9 mouse cellular contexts compared by ENCODE assay signal in genomic region chr6:29318879-29319278, GRCm38 (mm10). TPM values are rescaled to one million over a fixed set of nuclear protein-coding genes. Genes with fewer than 3 reads are reported as not detected.
DNase-seq lines count a peak whose midpoint lies in the region; ATAC-seq and TF ChIP-seq lines count a peak whose summit lies in the region.
"Had no signal": no experiment of that assay in that cellular context is flagged by ENCODE, and none has a peak within 500 bp of the region (broad histone marks: within the 10 kb centered on the region; RNA-seq: fewer than 3 reads in every experiment).

Gene Fam71f1, plus strand, starts transcription at chr6:29319140.

- ATAC-seq in Patski = peak; percentile 61
- peak; percentile 81 for ATAC-seq in heart, embryonic 12.5 days (ENCODE audit: insufficient number of reproducible peaks, low FRiP score)
- ATAC-seq in liver, postnatal 0 days = peak; percentile 49
- no peak for ATAC-seq in activated CD4-positive, CD25-positive, alpha-beta regulatory T cell, adult 4 months

- no peaks in the 10 kb centered on the region for H3K27me3 ChIP-seq in Patski
- H3K27me3 ChIP-seq in heart, embryonic 12.5 days (replicated peaks) = no peaks in the 10 kb centered on the region
- H3K27me3 ChIP-seq in liver, postnatal 0 days (ENCODE audit: insufficient read depth, low read length) = no peaks in the 10 kb centered on the region

- no peaks in the 10 kb centered on the region for H3K9me3 ChIP-seq in heart, embryonic 12.5 days (replicated peaks)
- no peaks in the 10 kb centered on the region for H3K9me3 ChIP-seq in liver, postnatal 0 days (ENCODE audit: low read length)

- no peaks in the 10 kb centered on the region for H3K36me3 ChIP-seq in heart, embryonic 12.5 days
- H3K36me3 ChIP-seq in liver, postnatal 0 days (replicated peaks; ENCODE audit: insufficient read depth, low read length) = no peaks in the 10 kb centered on the region

- peaks cover 10% of the 10 kb centered on the region for H3K4me1 ChIP-seq in heart, embryonic 12.5 days (replicated peaks)
- no peaks in the 10 kb centered on the region for H3K4me1 ChIP-seq in liver, postnatal 0 days (ENCODE audit: insufficient read depth)

- CTCF ChIA-PET in Patski (lab: Charles Lee) = no interaction called here

- POLR2A ChIA-PET in Patski (lab: Charles Lee) = no interaction called here

- peak; percentile 21 for DNase-seq in gastrocnemius, postnatal 10 days
- no peak for DNase-seq in gastrocnemius, adult 8-10 months (ENCODE audit: low spot score in 2 of 2)
- DNase-seq in Patski (ENCODE audit: low read depth, low spot score) = peak; percentile 75
- peak; percentile 26 for DNase-seq in liver, postnatal 0 days
- DNase-seq in cerebellum, adult 9-10 months = no peak
- DNase-seq in thymus, postnatal 0 days (ENCODE audit: low spot score) = no peak

- no peak within 1 kb of the TSS for H3K4me3 ChIP-seq in heart, embryonic 12.5 days
- no peak within 1 kb of the TSS for H3K4me3 ChIP-seq in liver, postnatal 0 days (ENCODE audit: low read depth, low read length)

- in situ Hi-C loops in Patski (cut with MboI; ENCODE audit: low pct_unique_long_range_greater_than_20kb) = no loop called here

- 26% methylated on average over 5 of the region's 5 CpGs for WGBS in heart, embryonic 12.5 days
- WGBS in liver, postnatal 0 days (ENCODE audit: insufficient replicate concordance) = 54% methylated on average over 5 of the region's 5 CpGs

- no peak for TF ChIP-seq EP300 in liver, postnatal 0 days (IDR thresholded peaks at IDR 0.05; ENCODE audit: low read depth)

- H3K9ac ChIP-seq in heart, embryonic 12.5 days = no peak within 1 kb of the TSS
- no peak within 1 kb of the TSS for H3K9ac ChIP-seq in liver, postnatal 0 days (replicated peaks)

- H3K4me2 ChIP-seq in heart, embryonic 12.5 days = no peak within 1 kb of the TSS
- no peak within 1 kb of the TSS for H3K4me2 ChIP-seq in liver, postnatal 0 days (ENCODE audit: low read depth, low read length)

- H3K27ac ChIP-seq in heart, embryonic 12.5 days (ENCODE audit: poor library complexity, severe bottlenecking) = peak within 1 kb of the TSS; percentile 33; the same call in 1 of the 2 replicates
- H3K27ac ChIP-seq in liver, postnatal 0 days (ENCODE audit: low read depth) = no peak within 1 kb of the TSS

- TF ChIP-seq CTCF in Patski (IDR thresholded peaks at IDR 0.05) = no peak
- TF ChIP-seq CTCF in liver, postnatal 0 days (IDR thresholded peaks at IDR 0.05; ENCODE audit: low read depth) = no peak

RNA-seq across cellular contexts. Expression of gene Fam71f1, which starts in this region (rescaled TPM):
- total RNA-seq in gastrocnemius, postnatal 10 days (2021) = not detected
- not detected for total RNA-seq in gastrocnemius, adult 8-10 months (2022)
- polyA plus RNA-seq in Patski (2021) = 0.18 TPM
- 0.18 TPM in 2 replicates for polyA plus RNA-seq in heart, embryonic 12.5 days (2016; fragmentation: Nextera tagmentation; extraction: Ambion mirVana)
- polyA plus RNA-seq in liver, postnatal 0 days (2015; fragmentation: Nextera tagmentation; extraction: Ambion mirVana) = not detected in 2 replicates
- not detected for polyA plus RNA-seq in activated CD4-positive, CD25-positive, alpha-beta regulatory T cell, adult 4 months (2017; shearing (Covaris generic))
- not detected in 2 replicates for polyA plus RNA-seq in thymus, postnatal 0 days (2015; fragmentation: Nextera tagmentation; extraction: Ambion mirVana)
- total RNA-seq: left cerebral cortex, postnatal 10 days had no signal

Comparison
In these comparisons a context has a peak if more than half of its experiments do, and no peak if none do; other contexts are left out.
1. Peak in DNase-seq in gastrocnemius, postnatal 10 days; RNA of the gene not detected or under 1 TPM.
2. Peak in DNase-seq and ATAC-seq in Patski; RNA of the gene not detected or under 1 TPM.
3. Peak in ATAC-seq and H3K27ac ChIP-seq in heart, embryonic 12.5 days; RNA of the gene not detected or under 1 TPM.
4. Peak in DNase-seq and ATAC-seq in liver, postnatal 0 days; RNA of the gene not detected or under 1 TPM.